Mouse (Mus musculus) spleen, adult 12 weeks (tissue): ENCODE results near the gene Hspb7.

Experiments used
- DNase-seq: peaks from one replicate; pipeline ENCODE4 v3.0.0; 2022; ENCODE audit warnings: low spot score

The Hspb7 gene

DNA sequence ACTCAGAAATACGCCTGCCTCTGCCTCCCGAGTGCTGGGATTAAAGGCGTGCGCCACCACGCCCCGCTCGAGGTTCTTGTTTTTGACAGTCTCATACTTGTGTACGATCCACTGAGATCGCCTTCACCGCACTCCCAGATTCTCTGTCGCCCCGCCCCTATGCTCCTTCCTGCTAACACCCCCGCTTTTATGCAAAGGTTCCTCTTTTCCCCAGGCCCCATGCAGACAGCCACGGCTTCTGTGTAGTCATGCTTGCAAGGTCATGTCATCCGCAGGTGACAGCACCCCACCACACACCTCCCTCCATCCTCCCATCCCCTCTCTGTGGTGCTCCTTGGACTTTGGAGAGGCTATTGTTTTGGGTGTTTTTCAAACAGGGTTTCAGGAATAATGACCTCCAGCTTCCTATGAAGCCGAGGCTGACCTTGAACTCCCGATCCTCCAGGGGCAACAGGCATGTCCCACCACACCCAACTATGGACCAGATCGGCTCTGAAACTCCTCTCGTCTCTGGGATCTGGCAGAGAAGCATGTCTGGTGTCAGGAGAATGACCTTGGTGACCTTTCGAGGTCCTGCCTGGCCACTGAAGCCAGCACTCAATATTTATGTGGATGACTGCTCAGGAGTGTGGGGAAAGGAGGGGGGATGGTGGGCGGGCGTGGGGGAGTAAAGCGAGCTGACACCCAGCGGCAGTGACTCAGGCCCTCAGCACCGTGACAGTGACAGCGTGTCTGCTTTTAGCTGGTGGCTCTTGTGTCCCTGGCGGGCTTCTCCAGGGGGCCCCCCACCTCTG lies 984 bp upstream of the Hspb7 start:
- no peak for DNase-seq

DNA sequence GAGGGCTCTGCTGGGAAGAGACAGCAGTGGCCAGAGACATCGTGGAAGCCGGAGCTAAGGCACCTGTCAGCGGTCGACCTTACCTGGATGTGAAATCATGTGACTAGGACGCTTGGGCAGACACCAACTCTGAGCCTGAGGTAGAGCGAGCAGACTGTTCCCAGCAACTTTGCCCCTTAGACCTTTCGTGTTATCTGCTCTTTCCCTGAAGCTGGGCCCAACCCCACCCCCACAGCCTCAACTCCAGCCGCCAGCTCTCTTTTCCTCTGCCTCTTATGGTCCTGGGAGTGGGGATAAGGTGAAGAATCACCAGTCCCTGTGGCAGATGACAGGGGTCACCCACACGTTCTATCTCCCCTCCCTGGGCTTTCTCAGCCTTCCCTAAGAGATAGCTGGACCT lies 307 bp downstream of the Hspb7 start:
- DNase-seq, result no peak

DNA sequence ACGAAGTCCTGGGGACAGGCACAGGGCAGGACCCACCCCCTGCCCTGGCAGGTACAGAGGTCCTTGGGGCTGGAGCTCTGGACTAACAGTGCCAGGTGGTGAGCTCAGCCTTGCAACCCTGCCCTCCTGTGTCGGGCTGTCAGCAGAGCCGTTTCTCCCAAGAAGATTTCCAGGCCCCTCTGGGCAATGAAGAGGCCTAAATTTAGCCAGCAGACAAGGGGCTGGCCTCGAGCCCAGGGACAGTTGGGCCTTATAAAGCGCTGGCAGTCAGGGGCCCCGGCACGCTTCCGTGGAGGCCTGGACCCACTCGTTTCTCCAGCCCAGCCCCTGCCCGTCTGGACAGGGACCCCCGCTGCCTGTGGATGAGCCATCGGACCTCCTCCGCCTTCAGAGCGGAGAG lies 844 bp downstream of the Hspb7 start:
- no peak for DNase-seq

DNA sequence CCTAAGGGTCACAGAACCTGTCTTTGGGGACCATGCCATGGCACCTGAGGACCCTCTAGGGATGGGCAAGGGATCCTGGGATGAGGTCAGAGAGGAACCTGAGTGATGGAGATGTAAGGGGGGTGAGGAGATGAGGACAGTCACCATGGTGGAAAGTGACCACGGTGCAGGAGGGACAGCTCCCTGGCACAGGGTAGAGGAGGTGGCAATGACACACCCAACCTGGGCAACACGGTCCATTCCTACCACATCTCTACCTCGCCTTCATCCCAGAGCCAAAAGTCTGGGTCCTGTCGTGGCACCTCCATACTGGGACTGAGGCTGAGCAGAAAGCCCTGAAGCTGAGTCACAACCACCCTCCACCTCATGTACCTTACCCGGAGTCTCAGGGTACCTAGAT lies 2.3 kb downstream of the Hspb7 start:
- no peak for DNase-seq

DNA sequence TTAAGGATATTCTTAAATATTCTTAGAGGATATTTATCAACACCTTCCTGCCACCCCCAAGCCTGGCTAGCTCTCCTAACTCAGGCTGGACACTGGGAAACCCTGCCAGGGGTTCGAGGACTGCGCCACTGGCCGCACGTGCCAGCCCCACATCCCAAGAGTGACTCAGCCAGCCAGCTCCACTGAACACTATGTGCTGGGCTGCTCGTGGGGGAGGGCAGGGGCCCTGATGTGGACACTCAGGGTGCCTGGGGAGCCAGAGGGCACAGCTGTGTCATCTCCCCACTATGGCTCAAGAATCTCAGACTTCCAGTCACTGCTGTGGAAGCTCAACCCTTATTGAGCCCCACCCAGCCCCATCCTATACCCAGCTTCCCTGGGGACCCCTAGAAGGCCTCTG lies 2.7 kb downstream of the Hspb7 start:
- no peak for DNase-seq

DNA sequence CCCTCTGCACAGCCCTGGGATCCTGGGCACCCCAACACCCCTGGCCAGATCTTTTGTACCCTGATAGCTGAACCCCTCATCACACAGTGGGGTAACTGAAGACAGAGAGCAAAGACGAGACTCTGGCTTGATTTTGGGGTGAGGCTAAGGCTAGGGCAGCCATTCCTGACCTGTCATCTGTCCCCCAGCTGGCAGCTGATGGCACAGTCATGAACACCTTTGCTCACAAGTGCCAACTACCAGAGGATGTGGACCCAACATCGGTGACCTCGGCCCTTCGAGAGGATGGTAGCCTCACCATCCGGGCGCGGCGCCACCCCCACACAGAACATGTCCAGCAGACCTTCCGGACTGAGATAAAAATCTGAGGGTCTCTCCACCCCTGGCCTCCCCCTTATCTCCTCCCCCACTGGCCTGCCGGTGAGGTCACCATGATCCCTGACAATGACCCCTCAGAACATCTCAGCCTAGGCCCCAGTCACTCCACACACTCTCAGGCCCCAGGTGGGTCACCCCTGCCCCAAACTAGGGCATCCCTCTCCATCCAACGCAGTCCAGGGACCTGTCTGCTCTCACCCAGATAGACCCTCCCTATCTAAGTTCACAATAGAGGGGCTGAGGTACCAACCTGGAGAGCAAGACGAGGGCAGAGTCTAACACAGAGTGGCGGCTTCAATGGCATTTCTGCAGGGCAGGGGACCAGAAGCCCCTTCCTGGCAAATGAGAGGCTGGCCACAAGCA lies 3.3 kb downstream of the Hspb7 start:
- no peak for DNase-seq

DNA sequence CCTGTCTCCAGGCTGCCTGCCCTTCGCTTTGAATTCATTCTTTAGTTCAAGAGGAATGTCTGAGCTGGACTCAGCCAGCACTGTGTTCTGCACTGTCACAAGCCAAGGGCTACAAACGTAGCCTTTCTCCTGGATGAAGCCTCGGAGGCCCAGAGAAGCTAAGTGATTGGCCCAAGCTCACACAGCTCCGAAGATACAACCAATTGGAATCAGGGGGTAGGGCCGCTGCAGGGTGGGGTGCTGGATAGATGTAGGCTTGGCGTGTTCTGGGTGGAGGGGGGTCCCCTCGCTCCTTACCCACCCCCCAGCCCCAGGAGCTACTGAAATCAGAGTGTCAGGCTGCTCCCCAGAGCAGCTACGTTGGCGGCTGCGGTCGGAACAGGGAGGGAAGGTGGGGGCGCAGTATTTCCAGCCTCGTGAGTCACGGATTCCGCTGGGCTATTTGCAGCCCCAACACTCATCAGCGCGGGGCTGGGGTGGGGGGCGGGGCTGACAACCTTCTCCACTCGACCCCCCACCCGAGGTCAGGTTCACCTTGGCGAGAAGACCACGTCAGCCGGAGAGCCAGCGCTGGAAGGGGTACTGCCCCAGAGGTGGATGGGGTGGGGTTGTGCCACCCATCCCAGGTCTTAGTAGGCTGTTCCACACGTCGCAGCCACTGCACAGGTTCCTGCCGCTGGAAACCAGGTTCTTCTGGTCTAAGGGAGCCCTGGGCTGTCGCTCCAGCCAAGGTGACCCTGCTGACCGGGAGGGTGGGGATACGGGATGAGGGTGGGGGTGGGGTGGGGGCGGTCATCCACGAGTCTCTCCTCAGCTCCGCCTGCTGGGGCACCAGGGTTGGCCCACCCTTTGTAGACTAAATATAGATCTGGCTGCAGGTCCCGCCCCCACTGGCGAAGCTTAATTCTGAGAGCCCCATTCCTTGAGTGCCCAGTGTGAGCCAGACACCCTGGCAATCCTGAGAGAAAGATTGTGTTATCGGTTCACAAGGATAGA lies 5.2 kb downstream of the Hspb7 start:
- peak; percentile 48 for DNase-seq

DNA sequence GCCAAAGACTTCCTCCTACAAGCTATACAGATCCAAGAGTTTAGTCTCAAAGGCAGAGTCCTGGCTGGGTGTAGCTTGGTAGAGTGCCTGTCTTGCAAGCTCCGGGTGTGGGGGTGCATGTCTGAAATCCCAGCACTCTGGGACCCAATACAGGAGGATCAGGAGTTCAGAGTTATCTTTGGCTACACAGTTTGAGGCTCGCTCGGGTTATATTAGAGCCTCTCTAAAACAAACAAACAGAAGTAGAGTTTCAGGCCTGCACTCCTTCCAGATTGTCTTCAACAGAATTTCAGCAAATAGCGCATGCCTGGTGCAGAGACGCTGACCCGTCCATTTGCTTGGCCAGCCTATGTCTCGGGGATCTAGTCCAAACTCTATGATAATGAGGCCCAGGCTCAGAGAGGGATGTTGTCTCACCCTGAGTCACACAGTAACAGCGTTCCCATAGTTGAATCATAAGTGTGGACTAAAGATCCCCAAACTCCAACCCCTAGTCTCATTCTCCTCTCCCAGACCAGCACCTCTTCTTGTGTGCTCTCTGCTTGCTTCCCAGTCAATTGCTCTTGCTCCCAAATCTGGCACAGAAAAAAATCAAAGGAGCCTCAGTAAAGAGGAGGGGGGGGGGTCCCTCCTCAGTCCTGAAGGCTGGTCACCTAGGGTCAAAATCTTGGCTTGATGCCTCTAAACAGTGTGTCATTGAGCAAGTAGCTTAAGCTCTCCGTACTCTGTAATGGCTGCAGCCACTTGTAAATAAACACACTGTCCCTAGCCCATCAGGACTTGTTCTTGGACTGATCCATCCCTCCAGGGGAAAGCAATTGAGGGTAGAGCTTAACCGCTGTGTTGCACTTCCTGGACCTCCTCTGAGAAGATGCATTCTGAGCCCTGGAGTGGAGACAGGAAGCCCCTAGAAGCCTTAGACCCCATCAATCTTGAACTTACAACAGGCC lies 6.5 kb downstream of the Hspb7 start:
- no peak for DNase-seq

DNA sequence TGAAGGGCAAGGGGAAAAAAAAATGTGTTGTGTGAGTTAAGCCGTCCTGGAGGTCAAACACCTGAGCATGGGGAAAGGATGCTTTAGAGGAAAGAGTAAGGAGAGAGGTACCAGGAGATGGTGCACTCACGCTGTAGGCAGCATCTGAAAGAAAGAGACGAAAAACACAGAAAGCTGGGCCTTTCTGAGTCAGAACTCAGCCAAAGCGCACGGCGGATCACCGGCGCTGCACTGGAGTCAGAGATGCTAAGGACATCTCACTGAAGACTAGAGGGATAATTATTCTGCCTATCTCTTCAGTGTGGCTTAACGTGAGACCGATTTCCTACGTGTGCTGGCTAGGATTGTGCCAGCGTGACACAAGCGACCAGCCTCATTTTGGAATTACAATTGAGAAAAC lies 7.3 kb downstream of the Hspb7 start:
- no peak for DNase-seq

DNA sequence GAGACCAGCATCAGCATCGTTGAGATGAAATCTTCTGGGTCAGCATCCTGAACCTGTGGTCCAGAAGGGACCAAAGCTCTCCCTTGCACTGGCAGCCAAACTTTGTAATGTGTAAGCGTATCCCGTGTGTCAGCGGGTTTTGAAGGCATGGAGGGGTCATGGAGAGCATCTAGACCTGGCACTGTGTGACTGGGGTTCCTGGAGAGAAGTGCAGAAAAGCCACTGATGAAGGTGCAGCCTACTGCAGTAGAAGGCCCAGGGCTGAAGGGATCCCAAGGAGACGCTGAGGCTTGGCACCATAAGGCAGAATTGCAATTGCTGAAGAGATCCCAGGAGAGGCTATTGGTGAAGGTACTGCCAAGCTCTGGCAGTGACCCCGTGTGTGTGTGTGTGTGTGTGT lies 8.8 kb downstream of the Hspb7 start:
- no peak for DNase-seq

DNA sequence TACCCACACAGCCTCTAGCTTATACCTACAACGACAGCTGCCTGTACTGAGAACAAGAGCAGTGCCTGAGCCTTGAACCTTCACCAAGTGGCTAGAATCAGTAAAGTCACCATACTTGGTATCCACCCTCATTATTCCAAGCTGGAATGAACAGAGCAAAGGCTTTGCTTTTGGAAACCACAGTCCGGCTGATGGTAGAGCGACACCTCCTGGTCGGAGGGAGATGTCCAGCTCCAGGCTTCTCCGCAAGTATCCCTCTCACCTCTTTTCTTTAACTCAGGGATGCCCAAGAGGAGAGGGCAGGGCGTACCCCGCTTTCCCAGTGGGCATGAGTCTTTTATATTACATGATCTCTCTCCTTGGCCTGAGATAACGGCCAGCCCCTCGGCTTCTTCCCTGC lies 9.3 kb downstream of the Hspb7 start:
- no peak for DNase-seq

DNA sequence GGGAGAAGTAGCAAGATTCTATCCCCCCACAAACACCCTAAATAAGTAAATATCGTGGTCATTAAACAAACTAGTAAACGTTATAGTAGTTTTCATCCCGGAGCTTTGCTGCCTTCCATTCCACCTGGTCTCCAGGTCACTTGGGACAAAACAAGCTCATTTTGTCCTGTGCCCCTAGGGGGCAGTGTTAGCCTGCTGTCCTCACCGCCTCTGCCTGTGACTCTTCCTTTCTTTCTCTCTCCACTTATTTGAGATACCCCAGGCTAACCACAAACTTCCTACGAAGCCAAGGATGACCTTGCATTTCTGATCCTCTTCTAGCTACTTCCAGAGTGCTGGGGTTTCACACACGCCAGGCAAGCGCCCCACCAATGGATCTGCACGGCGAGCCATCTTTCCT lies 10.4 kb downstream of the Hspb7 start:
- DNase-seq, result no peak

DNA sequence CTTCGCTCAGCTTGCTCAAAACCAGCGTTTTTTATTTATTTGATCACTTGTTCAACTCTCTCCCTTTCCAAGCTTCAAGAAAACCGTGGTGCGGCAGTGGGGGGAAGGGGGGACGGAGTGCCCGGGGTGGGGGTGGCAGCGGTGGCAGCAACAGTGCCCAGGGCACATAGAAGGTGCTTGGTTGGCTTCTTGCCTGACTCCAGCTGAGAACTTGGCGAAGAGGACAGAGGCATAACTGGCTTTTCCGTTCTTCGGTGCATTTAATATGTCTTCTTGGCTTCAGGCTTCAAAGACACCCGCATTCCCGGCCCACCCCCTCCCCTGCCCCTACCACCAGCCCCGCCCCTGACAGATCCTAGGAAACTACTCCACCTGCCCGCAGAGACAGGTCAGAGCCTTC lies 12.1 kb downstream of the Hspb7 start:
- no peak for DNase-seq

DNA sequence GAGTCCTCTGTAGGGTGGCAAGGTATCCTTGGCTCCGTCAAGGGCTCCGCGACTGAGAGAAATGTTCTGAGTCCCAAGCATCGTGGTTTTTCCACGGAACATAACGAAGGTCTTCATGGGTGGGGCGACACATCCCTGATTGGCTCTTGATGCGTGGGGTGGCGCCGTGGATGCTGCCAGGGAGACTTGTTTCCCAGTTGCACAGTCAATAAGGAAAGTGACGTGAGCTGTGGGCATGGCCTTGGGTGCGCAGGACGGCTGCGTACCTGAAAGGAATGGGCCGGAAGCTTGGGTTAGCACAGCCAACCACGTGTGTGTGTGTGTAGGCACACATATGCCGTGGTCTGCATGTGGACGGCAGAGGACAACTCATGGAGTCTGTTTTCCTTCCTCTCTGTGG lies 12.6 kb downstream of the Hspb7 start:
- DNase-seq, result no peak

DNA sequence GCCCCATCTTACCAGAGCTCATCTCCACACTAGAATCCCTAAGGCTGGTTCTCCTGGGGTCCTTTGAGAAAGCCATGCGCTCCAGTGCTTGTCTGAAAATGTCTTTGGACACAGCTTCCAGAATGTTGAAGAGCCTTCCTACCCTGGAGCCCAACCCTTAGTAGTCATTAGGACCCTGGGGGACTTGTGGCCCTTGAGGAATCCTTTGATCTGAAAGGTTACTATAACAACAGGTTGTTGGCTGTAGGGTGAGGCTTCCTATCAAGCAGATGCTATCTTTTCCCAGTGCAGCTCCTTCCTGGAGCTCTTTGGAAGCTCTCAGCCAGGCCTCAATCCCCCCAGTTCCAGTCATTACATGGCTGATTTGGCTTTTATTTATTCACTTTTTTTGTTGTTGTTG lies 15.4 kb downstream of the Hspb7 start, which contains the start of gene Srarp:
TSS of gene Srarp (minus strand) at position 132 of the 400 bp plus-strand sequence.
- DNase-seq, result no peak

DNA sequence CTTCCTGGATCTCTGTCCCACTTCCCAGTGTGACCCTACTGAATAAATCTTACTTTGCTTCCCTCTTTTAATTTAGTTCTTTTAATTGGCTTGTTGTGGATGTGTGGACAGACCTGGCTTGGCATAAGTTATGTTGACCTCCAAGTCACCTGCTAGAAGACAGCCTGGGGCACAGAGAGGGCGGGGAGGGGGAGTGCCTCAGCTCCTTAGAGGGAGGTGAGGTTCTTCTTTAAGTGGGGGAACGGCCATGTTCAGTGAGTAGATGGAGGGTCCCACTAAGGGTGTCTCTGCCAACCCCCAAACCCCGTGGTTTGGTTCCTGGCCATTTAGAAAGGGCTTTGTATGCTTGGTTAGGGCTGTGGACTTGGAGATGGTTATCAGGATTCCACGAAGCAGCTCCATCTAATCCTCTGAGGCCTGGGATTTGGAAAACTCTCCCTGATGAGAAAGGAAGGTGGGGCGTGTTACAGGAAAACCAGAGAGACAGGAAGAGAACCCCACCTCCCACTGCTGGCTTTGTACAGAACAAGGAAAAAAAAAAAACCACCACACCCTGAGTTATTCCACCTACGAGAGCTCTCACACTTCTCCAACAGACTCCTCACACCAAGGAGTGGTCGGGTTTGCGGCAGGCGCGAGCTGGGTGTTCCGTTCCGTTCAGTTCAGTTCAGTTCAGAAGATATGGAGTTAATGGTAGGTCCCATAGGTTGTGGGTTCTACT lies 18.7 kb downstream of the Hspb7 start:
- DNase-seq, result no peak

DNA sequence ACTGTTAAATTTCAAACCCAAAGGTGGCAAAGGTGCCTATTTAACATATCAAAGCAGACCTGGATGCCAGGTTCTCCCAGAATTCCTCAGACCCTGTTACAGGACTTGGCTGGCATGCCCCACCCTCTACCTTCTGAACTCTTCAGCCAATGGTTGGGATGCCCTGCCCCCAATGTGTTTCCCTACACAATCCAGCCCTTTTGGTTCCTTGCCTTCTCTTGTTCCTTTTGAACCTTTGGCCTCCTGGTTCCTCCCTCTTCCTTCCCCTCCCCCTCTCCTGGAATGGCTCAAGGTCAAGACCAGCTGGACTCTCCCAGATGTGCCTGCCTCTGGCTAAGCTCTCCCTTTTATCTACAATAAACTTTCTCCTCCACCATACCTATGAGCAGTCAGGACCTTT lies 20.3 kb downstream of the Hspb7 start:
- DNase-seq, result no peak

DNA sequence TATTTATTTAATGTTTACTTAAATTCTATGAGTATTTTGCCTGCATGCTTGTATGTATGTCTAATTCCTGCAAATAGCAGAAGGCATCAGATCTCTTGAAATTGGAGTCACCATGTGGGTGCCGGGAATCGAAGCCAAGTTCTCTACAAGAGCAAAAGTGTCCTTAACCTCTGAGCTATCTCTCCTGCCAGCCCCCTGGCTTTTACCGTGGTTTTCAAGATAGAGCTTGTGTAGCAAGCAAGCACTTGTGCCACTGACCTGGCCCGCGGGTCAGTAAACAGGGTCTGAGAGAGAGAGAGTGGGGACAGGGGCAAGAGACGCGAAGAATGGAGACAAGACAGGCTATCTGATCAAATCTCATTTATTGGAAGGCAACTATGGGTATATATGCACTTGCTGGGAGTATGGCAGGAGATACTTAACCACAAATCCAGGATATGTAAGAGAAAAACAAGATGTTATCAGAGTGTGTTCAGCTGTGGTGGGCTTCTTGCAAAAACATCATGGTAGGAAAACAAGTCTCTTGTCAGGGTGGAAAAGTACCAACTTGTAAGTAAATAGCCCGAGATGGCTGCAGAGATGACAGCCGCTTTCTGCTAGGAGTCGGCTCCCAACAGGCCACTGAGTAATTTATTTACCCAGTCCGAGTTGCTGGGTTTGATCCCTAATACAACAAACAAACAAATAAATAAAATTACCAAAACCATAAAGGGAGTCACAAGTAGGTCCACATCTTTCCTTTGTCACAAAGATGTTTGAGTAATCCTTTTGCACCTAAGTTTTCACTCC lies 23.3 kb downstream of the Hspb7 start:
- DNase-seq, result no peak

DNA sequence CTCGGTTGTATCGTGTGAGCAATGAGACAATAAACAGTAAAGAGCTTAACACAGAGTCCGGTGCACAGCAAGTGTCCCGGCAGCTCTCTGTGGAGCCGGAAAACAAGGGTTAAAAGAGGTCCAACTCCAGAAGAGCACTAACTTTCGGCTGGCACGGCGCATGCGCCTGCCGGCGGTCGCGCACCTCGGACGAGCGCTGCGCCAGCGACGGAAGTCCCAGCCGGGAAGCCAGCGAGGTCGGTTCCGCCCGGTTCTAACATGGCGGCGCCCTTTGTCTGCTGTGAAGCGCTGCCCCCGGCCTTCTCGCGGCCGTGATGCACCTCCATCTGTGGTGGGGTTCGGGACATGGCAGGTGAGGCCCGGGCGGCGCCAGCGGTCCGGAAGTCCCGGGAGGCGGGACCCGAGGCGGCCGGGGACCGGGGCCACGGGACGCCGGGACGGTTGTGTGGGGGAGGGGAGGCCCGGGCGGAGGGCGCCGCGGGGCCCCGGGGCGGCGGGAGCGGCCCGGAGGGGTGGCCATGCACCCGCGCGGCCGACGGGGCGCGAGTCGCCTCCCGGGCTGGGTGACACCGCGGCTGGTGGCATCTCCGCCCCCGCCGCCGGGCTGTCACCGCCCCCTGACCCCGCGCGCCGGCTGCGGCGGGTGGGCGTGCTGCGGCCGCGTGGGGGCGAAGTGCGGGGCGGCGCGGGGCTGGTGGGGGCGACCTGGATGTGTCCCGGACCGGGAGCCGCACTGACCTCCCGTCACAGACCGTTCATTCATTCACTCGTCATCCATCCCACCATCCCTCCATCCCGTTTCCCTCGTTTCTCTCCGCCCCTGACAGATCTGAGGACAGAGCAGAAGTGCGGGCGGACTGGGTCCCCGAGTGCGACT lies 24.1 kb downstream of the Hspb7 start, which contains the start of gene Zbtb17:
TSS of gene Zbtb17 (plus strand) at position 204 of the 877 bp plus-strand sequence.
- peak; percentile 81 for DNase-seq
